Mouse (Mus musculus): Measurements from ENCODE around the gene Arpc2. TPM values are rescaled to one million over a fixed set of nuclear protein-coding genes. Genes with fewer than 3 reads are reported as not detected.
A peak's percentile ranks its signal among the peaks of the same experiment; 100 is the strongest.

Gene Arpc2
- polyA plus RNA-seq, 1 experiment, result 281 TPM

DNA sequence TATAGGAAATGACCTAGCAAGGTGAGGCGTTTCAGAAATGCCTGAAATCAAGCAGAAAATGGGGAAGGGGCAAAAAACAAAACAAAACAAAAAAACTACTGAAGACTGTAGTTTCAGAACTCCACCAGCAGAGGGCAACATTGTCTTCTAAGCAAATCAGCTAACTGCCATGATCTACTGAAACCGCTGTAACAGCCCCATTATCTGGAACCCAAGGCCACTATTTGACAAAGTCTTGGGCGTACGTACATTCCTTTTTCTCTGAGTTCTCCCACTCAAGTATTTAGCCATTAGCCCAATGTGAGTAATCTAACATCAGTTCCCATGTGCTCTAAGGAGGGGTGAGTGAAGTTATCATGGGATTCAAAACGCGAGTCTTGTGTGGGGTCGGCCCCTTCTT lies 30.0 kb upstream of the Arpc2 start:
- Histone ChIP-seq H3K79me3 (ENCODE audit: low read depth) (no peaks in the 10 kb centered on the region), H3K79me2 (ENCODE audit: control insufficient read depth, insufficient read depth) (no peaks in the 10 kb centered on the region), H3K27me3 (ENCODE audit: control insufficient read depth, insufficient read depth, insufficient read length) (no peaks in the 10 kb centered on the region), H3K4me3 (ENCODE audit: insufficient read depth, poor library complexity, severe bottlenecking) (no peak overlapping the region), H3K36me3 (ENCODE audit: control insufficient read depth, insufficient read depth) (no peaks in the 10 kb centered on the region), H3ac (ENCODE audit: control insufficient read depth, insufficient read length, low read depth) (no peak overlapping the region)
- TF ChIP-seq CTCF (IDR thresholded peaks at IDR 0.05; ENCODE audit: control insufficient read depth, insufficient read depth, insufficient read length), result peak; percentile 11
- TF ChIP-seq MAX (IDR thresholded peaks at IDR 0.05), result no peak
- no peak for TF ChIP-seq MYOD1 (IDR thresholded peaks at IDR 0.05; ENCODE audit: control insufficient read depth, insufficient read length, low read depth)
- TF ChIP-seq USF1 (IDR thresholded peaks at IDR 0.05; ENCODE audit: low read depth), result no peak

- H3K79me2 ChIP-seq (ENCODE audit: control insufficient read depth, insufficient read depth), result no peaks in the 10 kb centered on the region
- TF ChIP-seq MAX (IDR thresholded peaks at IDR 0.05) (no peak), USF1 (IDR thresholded peaks at IDR 0.05; ENCODE audit: low read depth) (no peak), CEBPB (IDR thresholded peaks at IDR 0.05; ENCODE audit: low read depth) (no peak)
- H3K4me3 ChIP-seq (ENCODE audit: insufficient read depth, poor library complexity, severe bottlenecking), result no peak overlapping the region
- H3K79me3 ChIP-seq (ENCODE audit: low read depth), result no peaks in the 10 kb centered on the region
- H3K27me3 ChIP-seq (ENCODE audit: control insufficient read depth, insufficient read depth, insufficient read length), result no peaks in the 10 kb centered on the region
- H3K36me3 ChIP-seq (ENCODE audit: control insufficient read depth, insufficient read depth), result no peaks in the 10 kb centered on the region
- H3ac ChIP-seq (ENCODE audit: control insufficient read depth, insufficient read length, low read depth), result no peak overlapping the region
Measured at GRCm38 (mm10) chr1:74206642-74207041, 29.2 kb upstream of the Arpc2 start.

GRCm38 (mm10) chr1:74207906-74208305 lies 28.0 kb upstream of the Arpc2 start:
- no peaks in the 10 kb centered on the region for H3K36me3 ChIP-seq (ENCODE audit: control insufficient read depth, insufficient read depth)
- no peaks in the 10 kb centered on the region for H3K27me3 ChIP-seq (ENCODE audit: control insufficient read depth, insufficient read depth, insufficient read length)
- H3ac ChIP-seq (ENCODE audit: control insufficient read depth, insufficient read length, low read depth), result no peak overlapping the region
- TF ChIP-seq FOSL1 (IDR thresholded peaks at IDR 0.05; ENCODE audit: insufficient read depth, low read length, poor library complexity, severe bottlenecking) (no peak), USF1 (IDR thresholded peaks at IDR 0.05; ENCODE audit: low read depth) (no peak), MYOG (IDR thresholded peaks at IDR 0.05; ENCODE audit: control insufficient read depth, extremely low read depth, insufficient read length) (no peak), CTCF (IDR thresholded peaks at IDR 0.05; ENCODE audit: control insufficient read depth, insufficient read depth, insufficient read length) (no peak), MYOD1 (IDR thresholded peaks at IDR 0.05; ENCODE audit: control insufficient read depth, insufficient read length, low read depth) (no peak)
- no peaks in the 10 kb centered on the region for H3K79me3 ChIP-seq (ENCODE audit: low read depth)
- no peak overlapping the region for H3K4me3 ChIP-seq (ENCODE audit: insufficient read depth, poor library complexity, severe bottlenecking)
- no peaks in the 10 kb centered on the region for H3K79me2 ChIP-seq (ENCODE audit: control insufficient read depth, insufficient read depth)

GRCm38 (mm10) chr1:74208941-74209340 lies 26.9 kb upstream of the Arpc2 start:
- Histone ChIP-seq H3K79me2 (ENCODE audit: control insufficient read depth, insufficient read depth) (no peaks in the 10 kb centered on the region), H3ac (ENCODE audit: control insufficient read depth, insufficient read length, low read depth) (no peak overlapping the region), H3K27me3 (ENCODE audit: control insufficient read depth, insufficient read depth, insufficient read length) (no peaks in the 10 kb centered on the region), H3K4me3 (ENCODE audit: insufficient read depth, poor library complexity, severe bottlenecking) (no peak overlapping the region), H3K79me3 (ENCODE audit: low read depth) (no peaks in the 10 kb centered on the region), H3K36me3 (ENCODE audit: control insufficient read depth, insufficient read depth) (no peaks in the 10 kb centered on the region)
- TF ChIP-seq MAX (IDR thresholded peaks at IDR 0.05) (no peak), MYOG (IDR thresholded peaks at IDR 0.05; ENCODE audit: control insufficient read depth, extremely low read depth, insufficient read length) (no peak), USF1 (IDR thresholded peaks at IDR 0.05; ENCODE audit: low read depth) (no peak), CEBPB (IDR thresholded peaks at IDR 0.05; ENCODE audit: low read depth) (no peak), MYOD1 (IDR thresholded peaks at IDR 0.05; ENCODE audit: control insufficient read depth, insufficient read length, low read depth) (no peak), FOSL1 (IDR thresholded peaks at IDR 0.05; ENCODE audit: insufficient read depth, low read length, poor library complexity, severe bottlenecking) (no peak), CTCF (IDR thresholded peaks at IDR 0.05; ENCODE audit: control insufficient read depth, insufficient read depth, insufficient read length) (no peak)

GRCm38 (mm10) chr1:74219922-74220321 lies 16.0 kb upstream of the Arpc2 start:
- Histone ChIP-seq H3ac (ENCODE audit: control insufficient read depth, insufficient read length, low read depth) (no peak overlapping the region), H3K79me3 (ENCODE audit: low read depth) (no peaks in the 10 kb centered on the region), H3K4me3 (ENCODE audit: insufficient read depth, poor library complexity, severe bottlenecking) (no peak overlapping the region), H3K27me3 (ENCODE audit: control insufficient read depth, insufficient read depth, insufficient read length) (peaks cover 3% of the 10 kb centered on the region), H3K36me3 (ENCODE audit: control insufficient read depth, insufficient read depth) (no peaks in the 10 kb centered on the region), H3K79me2 (ENCODE audit: control insufficient read depth, insufficient read depth) (no peaks in the 10 kb centered on the region)
- no peak for TF ChIP-seq MAX (IDR thresholded peaks at IDR 0.05)
- TF ChIP-seq MYOD1 (IDR thresholded peaks at IDR 0.05; ENCODE audit: control insufficient read depth, insufficient read length, low read depth), result no peak
- no peak for TF ChIP-seq FOSL1 (IDR thresholded peaks at IDR 0.05; ENCODE audit: insufficient read depth, low read length, poor library complexity, severe bottlenecking)
- TF ChIP-seq MYOG (IDR thresholded peaks at IDR 0.05; ENCODE audit: control insufficient read depth, extremely low read depth, insufficient read length), result no peak
- TF ChIP-seq CTCF (IDR thresholded peaks at IDR 0.05; ENCODE audit: control insufficient read depth, insufficient read depth, insufficient read length), result no peak
- no peak for TF ChIP-seq CEBPB (IDR thresholded peaks at IDR 0.05; ENCODE audit: low read depth)
- no peak for TF ChIP-seq USF1 (IDR thresholded peaks at IDR 0.05; ENCODE audit: low read depth)

DNA sequence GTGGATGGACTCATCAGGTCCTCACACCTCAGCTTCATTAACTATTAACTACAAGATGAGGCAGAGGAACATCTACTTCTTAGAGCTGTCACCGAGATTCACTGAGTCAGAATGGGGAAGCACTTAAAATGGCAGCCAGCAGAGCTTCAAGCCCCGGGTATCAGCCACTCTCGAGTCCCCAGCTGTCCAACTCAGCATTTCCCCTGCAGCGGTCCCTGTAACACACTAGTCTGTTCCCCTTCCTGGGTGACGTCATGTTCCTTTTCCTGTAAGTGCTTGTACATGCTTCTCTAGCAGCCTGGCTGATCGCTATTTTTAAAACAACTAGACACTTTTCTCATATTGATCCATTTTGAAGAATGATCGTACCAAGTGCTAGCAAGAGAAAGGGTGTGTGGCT lies 8.6 kb upstream of the Arpc2 start:
- no peaks in the 10 kb centered on the region for H3K27me3 ChIP-seq (ENCODE audit: control insufficient read depth, insufficient read depth, insufficient read length)
- no peak for TF ChIP-seq CEBPB (IDR thresholded peaks at IDR 0.05; ENCODE audit: low read depth)
- no peak for TF ChIP-seq FOSL1 (IDR thresholded peaks at IDR 0.05; ENCODE audit: insufficient read depth, low read length, poor library complexity, severe bottlenecking)
- TF ChIP-seq MYOD1 (IDR thresholded peaks at IDR 0.05; ENCODE audit: control insufficient read depth, insufficient read length, low read depth), result no peak
- TF ChIP-seq MYOG (IDR thresholded peaks at IDR 0.05; ENCODE audit: control insufficient read depth, extremely low read depth, insufficient read length), result no peak
- no peak for TF ChIP-seq CTCF (IDR thresholded peaks at IDR 0.05; ENCODE audit: control insufficient read depth, insufficient read depth, insufficient read length)
- no peak for TF ChIP-seq USF1 (IDR thresholded peaks at IDR 0.05; ENCODE audit: low read depth)
- no peak for TF ChIP-seq MAX (IDR thresholded peaks at IDR 0.05)

More for the DNA sequence above, 8.6 kb upstream of the Arpc2 start:
- Histone ChIP-seq H3K4me3 (ENCODE audit: insufficient read depth, poor library complexity, severe bottlenecking) (no peak overlapping the region), H3K79me3 (ENCODE audit: low read depth) (no peaks in the 10 kb centered on the region), H3K79me2 (ENCODE audit: control insufficient read depth, insufficient read depth) (no peaks in the 10 kb centered on the region), H3K36me3 (ENCODE audit: control insufficient read depth, insufficient read depth) (no peaks in the 10 kb centered on the region), H3ac (ENCODE audit: control insufficient read depth, insufficient read length, low read depth) (no peak overlapping the region)
